Mouse (Mus musculus): Measurements from ENCODE around the gene Zfp932.
"Not testable (repeated sequence)": the region's sequence is repeated elsewhere in the genome, so short reads cannot be mapped to it uniquely, and the experiment has no call there.

The Zfp932 gene

DNA sequence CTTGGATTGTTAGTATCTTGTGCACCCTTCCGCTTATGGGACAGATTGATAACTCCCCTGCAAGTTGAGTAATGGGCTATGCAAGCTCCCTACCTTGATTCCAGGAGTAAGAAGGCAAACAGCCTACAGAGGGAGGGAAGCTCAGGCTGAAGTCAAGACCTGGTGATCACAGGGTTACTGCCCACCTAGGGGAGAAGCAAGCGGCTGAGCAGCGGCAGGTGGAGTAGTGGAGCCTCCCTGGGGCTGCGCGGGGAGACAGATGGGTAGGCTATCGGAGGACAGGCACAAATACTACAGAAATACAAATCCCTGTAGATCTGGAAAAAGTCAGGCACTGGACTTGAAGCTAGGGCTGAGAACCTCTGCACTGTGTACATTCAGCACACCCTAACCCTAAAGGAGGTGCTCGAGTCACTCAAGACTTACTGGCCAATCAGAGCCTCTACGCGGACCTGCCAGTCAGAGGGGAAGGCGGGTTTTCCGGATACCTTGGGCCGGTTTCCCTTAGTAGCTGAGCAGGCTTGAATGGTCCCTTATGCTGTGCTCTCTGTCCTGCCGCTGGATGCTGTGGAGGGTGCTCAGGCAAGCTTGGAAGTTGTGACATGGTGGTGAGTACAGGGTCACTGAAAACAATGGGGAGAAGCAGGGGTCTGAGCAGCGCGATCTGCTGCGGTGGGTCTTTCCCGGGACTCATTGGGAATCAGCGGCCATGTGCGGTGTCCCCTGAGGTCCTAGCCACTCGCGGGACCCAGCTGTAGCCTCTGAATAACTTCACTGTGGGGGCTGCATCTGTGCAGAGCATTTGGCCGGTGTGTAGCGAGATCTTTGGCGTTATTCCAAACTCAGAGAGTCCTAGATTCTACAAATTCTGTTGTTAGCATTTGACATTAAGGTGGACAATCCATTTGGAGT lies at the start of gene Zfp932:
Zfp932 (plus strand) TSS at position 496 of the 912 bp plus-strand sequence.
- in situ Hi-C loops (cut with MboI; ENCODE audit: low pct_unique_long_range_greater_than_20kb in 1 of 2, low sequenced_read_pairs in 2 of 2, unreplicated experiment in 1 of 2): not testable (repeated sequence)

- in situ Hi-C loops (cut with MboI; ENCODE audit: low pct_unique_long_range_greater_than_20kb in 1 of 2, low sequenced_read_pairs in 2 of 2, unreplicated experiment in 1 of 2): no loop called here
These were observed 46.0 kb upstream of the Zfp932 start for GRCm38 (mm10) chr5:109950281-109950680.

GRCm38 (mm10) chr5:109980743-109981142 lies 15.6 kb upstream of the Zfp932 start:
- in situ Hi-C loops (cut with MboI; ENCODE audit: low pct_unique_long_range_greater_than_20kb in 1 of 2, low sequenced_read_pairs in 2 of 2, unreplicated experiment in 1 of 2): loop anchor here in 1 of 2 experiments (10.0 kb wide), 1 partner anchor 66 kb away; no protein-coding TSS in a partner anchor

- in situ Hi-C loops (cut with MboI; ENCODE audit: low pct_unique_long_range_greater_than_20kb in 1 of 2, low sequenced_read_pairs in 2 of 2, unreplicated experiment in 1 of 2): not testable (repeated sequence)
These were observed 860 bp upstream of the Zfp932 start for GRCm38 (mm10) chr5:109995461-109995860.

DNA sequence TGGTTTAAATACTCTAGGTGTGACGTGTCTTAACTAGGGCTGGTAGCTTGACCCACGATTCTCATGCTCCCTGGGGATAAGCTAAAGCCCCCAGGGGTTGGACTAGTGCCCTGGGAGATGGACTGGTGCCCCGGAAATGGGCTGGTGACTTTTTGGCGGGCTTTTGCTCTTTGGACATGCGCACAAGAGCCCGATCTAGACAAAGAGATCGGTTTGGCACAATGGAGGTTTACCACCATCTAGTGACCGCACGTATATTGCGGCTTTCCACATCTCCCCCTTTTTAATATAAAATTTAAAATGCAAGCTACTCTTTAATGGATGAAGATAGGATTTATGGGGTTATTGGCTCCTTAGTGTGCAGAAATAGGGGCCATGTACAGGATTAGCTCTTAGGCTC lies 19.5 kb downstream of the Zfp932 start:
- in situ Hi-C loops (cut with MboI; ENCODE audit: low pct_unique_long_range_greater_than_20kb in 1 of 2, low sequenced_read_pairs in 2 of 2, unreplicated experiment in 1 of 2): not testable (repeated sequence)

GRCm38 (mm10) chr5:110023273-110023672 lies 27.0 kb downstream of the Zfp932 start:
- in situ Hi-C loops (cut with MboI; ENCODE audit: low pct_unique_long_range_greater_than_20kb in 1 of 2, low sequenced_read_pairs in 2 of 2, unreplicated experiment in 1 of 2): no loop called here

DNA sequence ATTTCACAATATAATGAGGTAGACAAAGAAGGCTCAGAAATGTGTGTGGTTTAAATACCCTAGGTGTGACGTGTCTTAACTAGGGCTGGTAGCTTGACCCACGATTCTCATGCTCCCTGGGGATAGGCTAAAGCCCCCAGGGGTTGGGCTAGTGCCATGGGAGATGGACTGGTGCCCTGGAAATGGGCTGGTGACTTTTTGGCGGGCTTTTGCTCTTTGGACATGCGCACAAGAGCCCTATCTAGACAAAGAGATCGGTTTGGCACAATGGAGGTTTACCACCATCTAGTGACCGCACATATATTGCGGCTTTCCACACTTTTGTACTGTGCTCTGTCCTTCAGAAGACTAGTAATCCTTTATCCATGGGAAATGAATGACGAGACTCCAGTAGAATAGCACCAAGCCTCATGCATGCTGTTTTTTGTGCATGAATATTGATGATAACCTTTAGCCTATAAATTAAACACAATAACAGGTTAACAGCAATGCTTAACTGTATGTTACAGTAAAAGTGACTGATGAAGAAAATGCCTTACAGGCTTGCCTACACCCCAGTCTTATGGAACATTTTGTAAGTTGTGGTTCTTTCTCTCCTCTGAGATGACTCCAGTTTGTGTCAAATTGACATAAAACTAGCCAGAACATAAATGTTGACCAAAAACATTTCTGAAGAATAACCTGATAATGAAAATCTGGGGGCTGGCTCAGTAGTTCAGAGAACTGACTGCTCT lies 27.5 kb downstream of the Zfp932 start:
- in situ Hi-C loops (cut with MboI; ENCODE audit: low pct_unique_long_range_greater_than_20kb in 1 of 2, low sequenced_read_pairs in 2 of 2, unreplicated experiment in 1 of 2): not testable (repeated sequence)

DNA sequence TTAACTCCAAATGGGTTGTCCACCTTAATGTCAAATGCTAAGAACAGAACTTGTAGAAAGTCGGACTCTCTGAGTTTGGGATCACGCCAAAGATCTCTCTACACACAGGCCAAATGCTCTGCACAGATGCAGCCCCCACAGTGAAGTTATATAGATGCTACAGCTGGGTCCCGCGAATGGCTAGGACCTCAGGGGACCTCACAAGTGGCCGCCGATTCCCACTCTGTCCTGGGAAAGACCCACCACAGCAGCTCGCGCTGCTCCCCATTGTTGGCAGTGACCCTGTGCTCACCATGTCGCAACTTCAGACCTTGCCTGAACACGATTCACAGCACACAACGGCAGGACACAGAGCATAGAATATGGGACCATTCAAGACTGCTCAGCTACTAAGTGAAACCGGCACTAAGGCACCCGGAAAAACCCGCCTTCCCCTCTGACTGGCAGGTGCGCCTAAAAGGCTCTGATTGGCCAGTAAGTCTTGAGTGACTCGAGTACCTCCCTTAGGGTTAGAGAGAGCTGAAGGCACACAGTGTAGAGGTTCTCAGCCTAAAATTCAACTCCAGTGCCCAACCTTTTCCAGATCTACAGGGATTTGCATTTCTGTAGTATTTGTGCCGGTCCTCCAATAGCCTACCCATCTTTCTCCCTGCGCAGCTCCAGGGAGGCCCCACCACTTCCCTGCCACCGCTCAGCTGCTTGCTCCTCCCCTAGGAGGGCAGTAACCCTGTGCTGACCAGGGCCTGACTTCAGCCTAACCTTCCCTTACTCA lies 61.5 kb downstream of the Zfp932 start:
- in situ Hi-C loops (cut with MboI; ENCODE audit: low pct_unique_long_range_greater_than_20kb in 1 of 2, low sequenced_read_pairs in 2 of 2, unreplicated experiment in 1 of 2): no loop called here

Data from mouse embryonic stem cell (cell line).